Comparison of ENCODE assay signal across 10 mouse cellular contexts in the genomic region with DNA sequence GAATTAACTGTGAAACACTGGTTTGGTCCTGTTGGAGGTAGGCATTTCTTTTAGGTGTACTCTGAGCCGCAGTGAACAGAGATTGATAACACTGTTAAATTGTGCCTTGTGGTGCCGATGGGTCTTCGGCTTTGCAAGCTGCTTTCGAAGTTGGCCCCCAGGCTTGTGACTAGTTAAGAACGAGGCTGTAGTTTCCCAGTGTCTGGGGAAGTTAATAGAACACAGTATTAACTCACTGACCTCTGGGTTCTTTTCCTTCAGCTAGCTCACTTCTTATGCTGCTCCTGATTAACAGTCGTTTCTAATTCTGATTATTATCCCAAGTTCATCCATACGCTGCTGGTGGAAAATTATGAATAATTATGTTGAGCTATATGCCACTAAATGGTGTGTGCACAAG. TPM values are rescaled to one million over a fixed set of nuclear protein-coding genes. Genes with fewer than 3 reads are reported as not detected.
A peak's percentile ranks its signal among the peaks of the same experiment; 100 is the strongest.
DNase-seq lines count a peak whose midpoint lies in the region; ATAC-seq and TF ChIP-seq lines count a peak whose summit lies in the region.
"Had no signal": no experiment of that assay in that cellular context is flagged by ENCODE, and none has a peak within 500 bp of the region (broad histone marks: within the 10 kb centered on the region; RNA-seq: fewer than 3 reads in every experiment).

No protein-coding gene starts in this region.

- H3K4me3 ChIP-seq in heart, adult 2 months: peak overlapping the region; percentile 82
- peak overlapping the region; percentile 76; the same call in 1 of the 2 replicates for H3K4me3 ChIP-seq in embryonic facial prominence, embryonic 11.5 days (ENCODE audit: low read depth, low read length)
- H3K4me3 ChIP-seq in midbrain, embryonic 10.5 days: peak overlapping the region; percentile 84

- peaks cover 2% of the 10 kb centered on the region for H3K4me1 ChIP-seq in heart, adult 2 months (ENCODE audit: control insufficient read depth, insufficient read depth, low read length)
- no peaks in the 10 kb centered on the region for H3K4me1 ChIP-seq in embryonic facial prominence, embryonic 11.5 days (ENCODE audit: control insufficient read depth, insufficient read depth, low read length)
- peaks cover 14% of the 10 kb centered on the region for H3K4me1 ChIP-seq in midbrain, embryonic 10.5 days

- no peaks in the 10 kb centered on the region for H3K79me2 ChIP-seq in heart, adult 2 months (replicated peaks; ENCODE audit: control insufficient read depth, insufficient read depth, low read length)

- no peak for ATAC-seq in embryonic facial prominence, embryonic 11.5 days (replicated peaks; ENCODE audit: insufficient number of reproducible peaks, low FRiP score, low TSS enrichment, low read depth)

- no peak for DNase-seq in heart, adult 2 months
- DNase-seq in heart, postnatal 25 days (ENCODE audit: low spot score): no peak
- no peak for DNase-seq in embryonic facial prominence, embryonic 11.5 days (ENCODE audit: low spot score)
- DNase-seq in kidney, adult 18-20 months: peak; percentile 67
- DNase-seq in midbrain, embryonic 10.5 days (ENCODE audit: low spot score): no peak
- DNase-seq in urinary bladder, postnatal 10 days (ENCODE audit: low spot score): no peak
- DNase-seq in testis, postnatal 10 days (ENCODE audit: low spot score): no peak
- no peak for DNase-seq in layer of hippocampus, adult 11-12 months (ENCODE audit: low spot score)
- DNase-seq: retina, postnatal 1 day had no signal

- no peak for TF ChIP-seq POLR2A in heart, adult 2 months (IDR thresholded peaks at IDR 0.05; ENCODE audit: insufficient read depth, low read depth, low read length)

- 0 out of 2 replicates have a peak overlapping the region, but pooled peaks have one; percentile 21 for H3K4me2 ChIP-seq in embryonic facial prominence, embryonic 11.5 days (ENCODE audit: low read depth, low read length)

- no peaks in the 10 kb centered on the region for H3K27me3 ChIP-seq in heart, adult 2 months (ENCODE audit: control insufficient read depth, insufficient read depth, low read length)
- no peaks in the 10 kb centered on the region for H3K27me3 ChIP-seq in embryonic facial prominence, embryonic 11.5 days (ENCODE audit: control insufficient read depth, insufficient read depth, low read length)
- no peaks in the 10 kb centered on the region for H3K27me3 ChIP-seq in midbrain, embryonic 10.5 days (ENCODE audit: low read depth, poor library complexity, severe bottlenecking)

- no peak for TF ChIP-seq EP300 in heart, adult 2 months (IDR thresholded peaks at IDR 0.05; ENCODE audit: insufficient read depth, low read depth, low read length)

- intact Hi-C loops in heart, adult 2 months (cut with DNase I): no loop called here
- intact Hi-C loops in heart, postnatal 25 days (cut with DNase I): no loop called here

- no peak for TF ChIP-seq CTCF in heart, adult 2 months (IDR thresholded peaks at IDR 0.05)

- no peaks in the 10 kb centered on the region for H3K9me3 ChIP-seq in embryonic facial prominence, embryonic 11.5 days (replicated peaks; ENCODE audit: control insufficient read depth, low read length)
- no peaks in the 10 kb centered on the region for H3K9me3 ChIP-seq in midbrain, embryonic 10.5 days (replicated peaks)

- H3K9ac ChIP-seq in heart, adult 2 months (ENCODE audit: low read depth, low read length): 0 out of 2 replicates have a peak overlapping the region, but pooled peaks have one; percentile 1
- 0 out of 2 replicates have a peak overlapping the region, but pooled peaks have one; percentile 39 for H3K9ac ChIP-seq in embryonic facial prominence, embryonic 11.5 days (replicated peaks; ENCODE audit: low read length)

- 26% methylated on average over 7 of the region's 7 CpGs for WGBS in heart, adult 2 months
- 48% methylated on average over 7 of the region's 7 CpGs for WGBS in embryonic facial prominence, embryonic 11.5 days
- 73% methylated on average over 7 of the region's 7 CpGs for WGBS in midbrain, embryonic 10.5 days

- peak overlapping the region; percentile 93; the same call in 1 of the 2 replicates for H3K27ac ChIP-seq in heart, adult 2 months
- no peak overlapping the region for H3K27ac ChIP-seq in embryonic facial prominence, embryonic 11.5 days (replicated peaks; ENCODE audit: low read depth, low read length)
- no peak overlapping the region for H3K27ac ChIP-seq in midbrain, embryonic 10.5 days (replicated peaks)

- no peaks in the 10 kb centered on the region; the same call in 1 of the 2 replicates for H3K36me3 ChIP-seq in heart, adult 2 months (ENCODE audit: control insufficient read depth, insufficient read depth, low read length)
- no peaks in the 10 kb centered on the region for H3K36me3 ChIP-seq in embryonic facial prominence, embryonic 11.5 days (replicated peaks; ENCODE audit: control insufficient read depth, insufficient read depth, low read depth, low read length)
- H3K36me3 ChIP-seq in midbrain, embryonic 10.5 days: 0 out of 2 replicates have a peak, but pooled peaks cover under 1% of the 10 kb centered on the region

RNA-seq across cellular contexts. Expression of a gene that starts 1.0 kb away (rescaled TPM):
- 10 to 100 TPM; 45.9 to 56.5 TPM for total RNA-seq in heart, adult 2 months (2021)
- polyA plus RNA-seq in heart, adult 2 months (2012; rRNA removed): 40.9 and 48.2 TPM in 2 replicates
- total RNA-seq in heart, postnatal 25 days (2021): 10 to 100 TPM; 41.5 to 47.2 TPM
- polyA plus RNA-seq in embryonic facial prominence, embryonic 11.5 days (2014; fragmentation: Nextera tagmentation; extraction: Ambion mirVana): 76.4 and 79.4 TPM in 2 replicates
- 52.7 and 72.1 TPM in 2 replicates for polyA plus RNA-seq in midbrain, embryonic 10.5 days (2016; fragmentation: Nextera tagmentation; extraction: Ambion mirVana)

RNA-seq across cellular contexts. Expression of a gene that starts 40.8 kb away (rescaled TPM):
- total RNA-seq in heart, adult 2 months (2021): not detected
- polyA plus RNA-seq in heart, adult 2 months (2012; rRNA removed): not detected in 2 replicates
- not detected for total RNA-seq in heart, postnatal 25 days (2021)
- not detected in 2 replicates for polyA plus RNA-seq in embryonic facial prominence, embryonic 11.5 days (2014; fragmentation: Nextera tagmentation; extraction: Ambion mirVana)
- polyA plus RNA-seq in midbrain, embryonic 10.5 days (2016; fragmentation: Nextera tagmentation; extraction: Ambion mirVana): 0.11 TPM in 1 of 2 replicates, not detected in the other
- total RNA-seq: common myeloid progenitor, adult 5-6 weeks had no signal

RNA-seq across cellular contexts. Expression of a gene that starts 48.4 kb away (rescaled TPM):
- not detected for total RNA-seq in heart, adult 2 months (2021)
- polyA plus RNA-seq in heart, adult 2 months (2012; rRNA removed): not detected in 2 replicates
- not detected for total RNA-seq in heart, postnatal 25 days (2021)
- polyA plus RNA-seq in embryonic facial prominence, embryonic 11.5 days (2014; fragmentation: Nextera tagmentation; extraction: Ambion mirVana): not detected in 2 replicates
- not detected in 2 replicates for polyA plus RNA-seq in midbrain, embryonic 10.5 days (2016; fragmentation: Nextera tagmentation; extraction: Ambion mirVana)
- total RNA-seq: common myeloid progenitor, adult 5-6 weeks had no signal

RNA-seq across cellular contexts. Expression of a gene that starts 58.0 kb away (rescaled TPM):
- not detected for total RNA-seq in heart, adult 2 months (2021)
- polyA plus RNA-seq in heart, adult 2 months (2012; rRNA removed): not detected in 2 replicates
- not detected for total RNA-seq in heart, postnatal 25 days (2021)
- polyA plus RNA-seq in embryonic facial prominence, embryonic 11.5 days (2014; fragmentation: Nextera tagmentation; extraction: Ambion mirVana): not detected in 2 replicates
- not detected in 2 replicates for polyA plus RNA-seq in midbrain, embryonic 10.5 days (2016; fragmentation: Nextera tagmentation; extraction: Ambion mirVana)
- total RNA-seq: common myeloid progenitor, adult 5-6 weeks had no signal
